Mouse (Mus musculus) embryonic facial prominence, embryonic 15.5 days (tissue): ENCODE measurements around the gene Ctrc. TPM values are rescaled to one million over a fixed set of nuclear protein-coding genes. Genes with fewer than 3 reads are reported as not detected.

Experiments used
- ATAC-seq: fragments of 200-750 bp; cut with Nextera tagmentation; 2 replicates; pipeline ENCODE4 v1.8.0; 2017; ENCODE audit warnings: low read depth, moderate TSS enrichment; ENCODE audit not compliant: insufficient number of reproducible peaks, low FRiP score, low TSS enrichment
- H3K27ac ChIP-seq: fragments of 300-500 bp; sonication (generic); replicated peaks from 2 replicates; pipeline ENCODE4 v1.5.1; 2015; ENCODE audit warnings: mild to moderate bottlenecking, inconsistent platforms
- H3K27me3 ChIP-seq: fragments of 300-500 bp; sonication (generic); 2 replicates; pipeline ENCODE4 v1.6.1; 2015; ENCODE audit warnings: inconsistent platforms
- H3K36me3 ChIP-seq: fragments of 300-500 bp; sonication (generic); 2 replicates; pipeline ENCODE4 v1.6.1; 2015; ENCODE audit warnings: mild to moderate bottlenecking, inconsistent platforms
- H3K4me1 ChIP-seq: fragments of 300-500 bp; sonication (generic); 2 replicates; pipeline ENCODE4 v1.6.1; 2015; ENCODE audit warnings: inconsistent platforms
- H3K4me2 ChIP-seq: fragments of 300-500 bp; sonication (generic); replicated peaks from 2 replicates; pipeline ENCODE4 v1.6.1; 2015; ENCODE audit warnings: mild to moderate bottlenecking, inconsistent platforms
- H3K4me3 ChIP-seq: fragments of 300-500 bp; sonication (generic); replicated peaks from 2 replicates; pipeline ENCODE4 v1.5.1; 2015; ENCODE audit warnings: mild to moderate bottlenecking, inconsistent platforms
- H3K9ac ChIP-seq: fragments of 300-500 bp; sonication (generic); 2 replicates; pipeline ENCODE4 v1.6.1; 2015; ENCODE audit warnings: inconsistent platforms
- H3K9me3 ChIP-seq: fragments of 300-500 bp; sonication (generic); replicated peaks from 2 replicates; pipeline ENCODE4 v1.6.1; 2016; ENCODE audit warnings: inconsistent platforms
- WGBS: fragments of 180-500 bp; shearing (Covaris S2); methylation state at CpG from one replicate; pipeline ENCODE4 v1.1.7; 2015; 5-methylcytosine and 5-hydroxymethylcytosine counted together
- polyA plus RNA-seq: library from polyadenylated mRNA; unstranded; fragments of >200 nt; fragmentation: Nextera tagmentation; extraction: Ambion mirVana; gene quantifications from 2 replicates; pipeline ENCODE4 v1.2.1, GENCODE M21; 2015

The Ctrc gene
- polyA plus RNA-seq, 1 experiment from 2014 or later, result not detected

DNA sequence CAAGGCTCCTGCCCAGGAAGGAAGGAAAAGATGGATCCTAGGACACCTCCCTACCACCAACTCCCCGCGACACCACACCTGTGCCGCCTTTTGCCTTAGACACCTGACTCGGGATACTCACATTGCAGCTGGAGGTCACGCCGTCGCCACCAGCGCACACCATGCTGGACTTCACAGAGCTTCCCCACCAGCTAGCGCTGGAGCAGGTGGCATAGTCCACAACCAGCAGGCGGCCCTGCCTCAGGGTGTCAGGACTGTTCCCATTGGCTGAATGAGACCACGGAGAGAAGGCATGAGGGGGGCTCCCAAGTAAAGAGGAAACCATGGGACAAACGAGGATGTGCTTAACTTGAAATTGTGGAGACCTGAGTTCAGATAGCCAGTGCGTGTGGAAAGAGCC is 27.3 kb downstream of the Ctrc start:
- Histone ChIP-seq H3K4me3 (no peak overlapping the region), H3K9me3 (no peaks in the 10 kb centered on the region), H3K9ac (no peak overlapping the region), H3K27ac (no peak overlapping the region), H3K36me3 (peaks cover 6% of the 10 kb centered on the region; the same call in 1 of the 2 replicates), H3K4me1 (no peaks in the 10 kb centered on the region), H3K27me3 (no peaks in the 10 kb centered on the region), H3K4me2 (no peak overlapping the region)
- 82% methylated on average over 13 of the region's 13 CpGs for WGBS
- ATAC-seq, result no peak

DNA sequence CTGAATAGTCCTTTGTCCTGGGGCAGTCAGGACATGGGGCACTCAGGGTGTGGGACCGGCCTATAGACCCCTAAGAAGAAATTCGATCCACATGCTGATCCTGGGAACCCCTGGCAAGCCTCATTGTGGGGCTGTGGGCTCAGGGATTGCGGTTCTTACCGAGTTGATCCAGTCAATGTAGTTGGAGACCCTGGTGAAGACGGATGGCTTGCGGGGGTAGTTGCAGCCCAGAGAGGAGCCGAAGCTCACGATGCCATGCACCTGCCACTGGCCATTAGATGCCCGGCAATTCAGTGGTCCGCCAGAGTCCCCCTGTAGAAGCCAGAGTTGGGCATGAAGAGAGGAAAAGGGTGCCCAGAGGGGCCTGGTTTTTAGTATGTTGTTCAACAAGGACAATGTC is 28.5 kb downstream of the Ctrc start:
- Histone ChIP-seq H3K27me3 (no peaks in the 10 kb centered on the region), H3K4me2 (no peak overlapping the region), H3K9ac (no peak overlapping the region), H3K9me3 (no peaks in the 10 kb centered on the region), H3K36me3 (peaks cover 17% of the 10 kb centered on the region), H3K4me1 (no peaks in the 10 kb centered on the region), H3K27ac (no peak overlapping the region), H3K4me3 (no peak overlapping the region)
- 65% methylated on average over 10 of the region's 10 CpGs for WGBS
- no peak for ATAC-seq

DNA sequence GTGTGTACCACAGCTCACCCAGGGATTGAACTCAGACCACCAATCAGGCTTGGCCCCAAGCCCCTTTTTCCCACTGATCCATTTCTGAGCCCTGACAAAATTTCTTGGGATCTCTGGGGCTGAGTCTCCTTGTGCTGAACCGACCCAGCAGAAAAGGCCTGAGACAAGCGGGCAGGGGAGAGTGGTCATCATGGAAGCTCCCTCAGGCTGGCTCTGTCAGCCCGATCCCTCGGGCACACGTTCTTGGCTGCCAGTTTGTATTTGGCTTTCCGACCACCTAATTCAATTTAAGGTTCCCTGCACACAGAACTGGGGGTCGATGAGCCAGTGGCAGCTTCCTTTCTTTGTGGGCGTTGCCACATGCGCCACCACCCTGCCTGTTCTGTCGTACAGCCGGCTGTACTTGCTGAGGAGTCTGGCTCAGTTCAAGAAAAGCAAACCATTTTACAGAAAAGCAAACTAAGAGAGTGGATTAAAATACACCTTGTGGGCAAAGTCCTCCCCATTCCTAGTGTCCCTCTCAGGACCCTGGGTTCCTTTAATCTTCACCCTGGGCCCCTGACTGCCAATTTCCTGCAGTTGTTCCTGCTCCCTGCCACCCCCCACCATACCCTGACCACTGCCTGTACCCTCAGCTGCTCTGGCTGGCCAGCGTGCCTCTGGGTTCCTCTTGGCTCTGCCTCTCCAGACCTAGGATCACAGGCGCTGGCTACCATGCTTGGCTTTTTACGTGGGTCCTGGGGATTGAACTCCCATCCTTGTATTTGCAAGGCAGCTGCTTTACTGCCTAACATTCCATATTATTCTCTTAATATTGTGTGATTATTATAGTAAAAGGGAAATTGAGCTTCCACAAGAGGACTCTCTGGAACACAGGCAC is 29.1 kb downstream of the Ctrc start:
- Histone ChIP-seq H3K4me1 (no peaks in the 10 kb centered on the region), H3K36me3 (peaks cover 24% of the 10 kb centered on the region), H3K4me3 (no peak overlapping the region), H3K4me2 (no peak overlapping the region), H3K27me3 (no peaks in the 10 kb centered on the region), H3K9ac (no peak overlapping the region), H3K9me3 (no peaks in the 10 kb centered on the region), H3K27ac (peak overlapping the region; percentile 34; the same call in 1 of the 2 replicates)
- WGBS, result 51% methylated on average over 14 of the region's 14 CpGs
- no peak for ATAC-seq

- Histone ChIP-seq H3K27ac (no peak overlapping the region), H3K4me2 (no peak overlapping the region), H3K36me3 (peaks cover 31% of the 10 kb centered on the region), H3K4me3 (no peak overlapping the region), H3K27me3 (no peaks in the 10 kb centered on the region), H3K9ac (no peak overlapping the region), H3K4me1 (no peaks in the 10 kb centered on the region), H3K9me3 (no peaks in the 10 kb centered on the region)
- WGBS, result 80% methylated on average over 7 of the region's 7 CpGs
- ATAC-seq, result peak; percentile 12; the same call in 1 of the 2 replicates
These were observed 29.9 kb downstream of the Ctrc start for GRCm38 (mm10) chr4:141816267-141816666.

DNA sequence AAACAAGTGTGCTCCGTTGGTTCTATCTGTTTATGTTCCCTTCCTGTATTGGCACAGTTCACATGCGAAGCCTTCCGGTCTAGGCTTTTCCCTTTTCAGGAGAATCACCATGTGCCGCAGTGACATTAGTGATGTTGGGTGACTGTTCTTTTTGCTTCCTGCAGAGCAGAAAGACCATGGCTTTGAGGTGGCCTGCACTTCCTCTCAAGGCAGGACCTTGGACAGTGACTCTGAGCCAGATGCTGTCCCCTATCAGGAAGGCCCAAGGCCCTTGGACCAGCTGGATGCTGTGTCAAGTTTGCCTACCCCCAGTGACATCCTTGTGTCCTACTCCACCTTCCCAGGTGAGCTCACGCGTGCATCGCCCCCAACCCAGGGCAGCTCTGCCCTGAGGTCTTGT is 34.8 kb downstream of the Ctrc start:
- H3K27ac ChIP-seq, result no peak overlapping the region
- H3K36me3 ChIP-seq, result peaks cover 75% of the 10 kb centered on the region
- H3K27me3 ChIP-seq, result no peaks in the 10 kb centered on the region
- H3K9ac ChIP-seq, result no peak overlapping the region
- no peak overlapping the region for H3K4me2 ChIP-seq
- no peaks in the 10 kb centered on the region for H3K9me3 ChIP-seq
- no peaks in the 10 kb centered on the region for H3K4me1 ChIP-seq
- 91% methylated on average over 7 of the region's 7 CpGs for WGBS
- no peak overlapping the region for H3K4me3 ChIP-seq
- no peak for ATAC-seq

DNA sequence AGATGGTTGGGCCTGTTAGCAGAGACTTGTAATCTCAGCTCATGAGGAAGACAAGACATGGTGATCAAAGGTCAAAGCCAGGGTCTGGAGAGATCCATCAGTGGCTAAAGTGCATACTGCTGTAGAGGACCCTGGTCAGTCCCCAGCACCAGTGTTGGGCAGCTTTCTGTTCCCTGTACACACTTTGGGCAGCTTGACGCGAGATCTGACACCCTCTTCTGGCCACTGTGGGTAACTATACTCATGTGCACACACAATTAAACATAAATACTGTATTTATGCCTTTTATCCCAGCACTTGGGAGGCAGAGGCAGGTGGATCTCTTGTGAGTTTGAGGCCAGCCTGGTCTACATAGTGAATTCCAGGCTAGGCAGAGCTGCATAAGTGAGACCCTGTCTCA is 35.2 kb downstream of the Ctrc start:
- Histone ChIP-seq H3K27me3 (no peaks in the 10 kb centered on the region), H3K9ac (no peak overlapping the region), H3K4me3 (no peak overlapping the region), H3K9me3 (no peaks in the 10 kb centered on the region), H3K27ac (no peak overlapping the region), H3K4me1 (no peaks in the 10 kb centered on the region), H3K4me2 (no peak overlapping the region), H3K36me3 (peaks cover 79% of the 10 kb centered on the region)
- ATAC-seq, result no peak
- WGBS, result 90% methylated on average over 2 of the region's 2 CpGs

- no peak overlapping the region for H3K9ac ChIP-seq
- peaks cover 86% of the 10 kb centered on the region for H3K36me3 ChIP-seq
- no peak overlapping the region for H3K4me2 ChIP-seq
- no peaks in the 10 kb centered on the region for H3K4me1 ChIP-seq
- no peaks in the 10 kb centered on the region for H3K27me3 ChIP-seq
- no peaks in the 10 kb centered on the region for H3K9me3 ChIP-seq
- no peak overlapping the region for H3K27ac ChIP-seq
- 76% methylated on average over 8 of the region's 8 CpGs for WGBS
- no peak for ATAC-seq
- H3K4me3 ChIP-seq, result no peak overlapping the region
These were observed 36.2 kb downstream of the Ctrc start for GRCm38 (mm10) chr4:141809850-141810464.

GRCm38 (mm10) chr4:141805886-141806285 is 40.3 kb downstream of the Ctrc start:
- Histone ChIP-seq H3K36me3 (peaks cover 70% of the 10 kb centered on the region), H3K4me3 (no peak overlapping the region), H3K4me1 (no peaks in the 10 kb centered on the region), H3K27me3 (no peaks in the 10 kb centered on the region), H3K9ac (no peak overlapping the region), H3K9me3 (no peaks in the 10 kb centered on the region), H3K27ac (no peak overlapping the region), H3K4me2 (no peak overlapping the region)
- ATAC-seq, result no peak
- 94% methylated on average over 8 of the region's 8 CpGs for WGBS

DNA sequence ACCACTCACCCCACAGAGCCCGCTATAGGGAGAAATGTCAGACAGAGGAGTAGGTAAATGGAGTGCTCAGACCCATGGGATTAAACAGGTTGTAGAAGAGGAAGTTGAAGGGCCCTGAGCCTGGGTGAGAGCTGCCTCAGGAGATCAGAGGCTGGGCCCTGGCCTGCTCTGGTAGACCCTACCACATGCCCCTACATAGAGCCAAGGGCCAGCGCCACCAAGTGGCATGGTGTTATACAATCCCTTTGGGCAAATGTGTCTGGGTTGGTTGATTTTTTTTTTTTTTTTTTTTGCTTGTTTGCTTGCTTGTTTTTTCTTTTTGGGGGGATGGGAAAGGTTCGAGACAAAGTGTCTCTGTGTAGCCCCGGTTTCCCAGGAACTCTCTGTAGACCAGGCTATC is 42.1 kb downstream of the Ctrc start:
- H3K9ac ChIP-seq, result no peak overlapping the region
- H3K27me3 ChIP-seq, result no peaks in the 10 kb centered on the region
- H3K4me2 ChIP-seq, result no peak overlapping the region
- no peak for ATAC-seq
- no peaks in the 10 kb centered on the region for H3K4me1 ChIP-seq
- H3K4me3 ChIP-seq, result no peak overlapping the region
- H3K27ac ChIP-seq, result no peak overlapping the region
- WGBS, result 88% methylated on average over 4 of the region's 4 CpGs
- peaks cover 52% of the 10 kb centered on the region for H3K36me3 ChIP-seq
- H3K9me3 ChIP-seq, result no peaks in the 10 kb centered on the region

DNA sequence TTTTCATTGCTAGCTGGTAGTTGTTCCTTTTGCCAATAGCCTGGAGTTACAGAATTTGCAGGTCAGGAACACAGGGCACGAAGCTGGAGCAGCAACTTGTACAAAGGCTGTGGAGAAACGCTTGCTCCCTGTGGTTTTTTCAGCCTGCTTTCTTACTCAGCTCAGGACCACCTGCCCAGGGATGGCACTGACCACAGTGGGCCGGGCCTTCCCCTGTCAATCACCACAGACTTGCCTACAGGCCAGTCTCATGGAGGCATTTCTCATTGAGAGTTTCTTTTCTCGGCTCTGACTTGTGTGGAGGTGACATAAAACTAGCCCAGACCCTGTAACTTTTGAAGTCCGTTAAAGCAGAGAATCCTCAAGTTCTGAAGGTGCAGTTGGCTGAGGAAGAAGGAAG is 48.6 kb downstream of the Ctrc start:
- H3K27ac ChIP-seq, result no peak overlapping the region
- H3K36me3 ChIP-seq, result peaks cover 7% of the 10 kb centered on the region; the same call in 1 of the 2 replicates
- H3K4me2 ChIP-seq, result no peak overlapping the region
- ATAC-seq, result no peak
- 83% methylated on average over 5 of the region's 5 CpGs for whole genome bisulfite sequencing
- H3K27me3 ChIP-seq, result no peaks in the 10 kb centered on the region
- H3K4me1 ChIP-seq, result peaks cover 22% of the 10 kb centered on the region
- no peak overlapping the region for H3K4me3 ChIP-seq
- no peaks in the 10 kb centered on the region for H3K9me3 ChIP-seq
- no peak overlapping the region for H3K9ac ChIP-seq

DNA sequence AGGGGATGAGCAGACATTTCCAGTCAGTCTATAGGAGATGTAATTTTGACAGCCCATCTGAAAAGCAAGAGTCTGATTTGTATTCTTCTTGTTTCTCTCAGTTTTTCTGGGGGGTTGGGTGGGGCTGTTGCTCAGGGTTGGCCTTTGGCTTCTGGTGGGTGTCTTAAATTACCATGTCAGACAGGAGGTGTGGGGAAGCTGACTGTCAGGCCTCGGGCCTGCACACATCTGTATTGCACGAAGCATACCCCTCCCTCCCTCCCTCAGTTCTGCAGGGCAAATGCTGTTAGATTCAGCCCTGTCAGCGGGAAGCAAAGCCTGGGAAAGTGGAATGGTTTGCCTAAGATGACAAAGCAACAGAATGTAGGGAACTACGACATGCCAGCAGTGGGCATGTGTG is 49.2 kb downstream of the Ctrc start:
- Histone ChIP-seq H3K4me2 (no peak overlapping the region), H3K27me3 (no peaks in the 10 kb centered on the region), H3K27ac (no peak overlapping the region), H3K4me3 (no peak overlapping the region), H3K9ac (no peak overlapping the region), H3K36me3 (peaks cover 7% of the 10 kb centered on the region; the same call in 1 of the 2 replicates), H3K4me1 (peaks cover 22% of the 10 kb centered on the region), H3K9me3 (no peaks in the 10 kb centered on the region)
- no peak for ATAC-seq
- 71% methylated on average over 4 of the region's 4 CpGs for WGBS
